Mouse (Mus musculus): ENCODE results near the gene Fibin. TPM values are rescaled to one million over a fixed set of nuclear protein-coding genes. Genes with fewer than 3 reads are reported as not detected.

Gene Fibin
- polyA plus RNA-seq, 1 experiment = 5.9 TPM

DNA sequence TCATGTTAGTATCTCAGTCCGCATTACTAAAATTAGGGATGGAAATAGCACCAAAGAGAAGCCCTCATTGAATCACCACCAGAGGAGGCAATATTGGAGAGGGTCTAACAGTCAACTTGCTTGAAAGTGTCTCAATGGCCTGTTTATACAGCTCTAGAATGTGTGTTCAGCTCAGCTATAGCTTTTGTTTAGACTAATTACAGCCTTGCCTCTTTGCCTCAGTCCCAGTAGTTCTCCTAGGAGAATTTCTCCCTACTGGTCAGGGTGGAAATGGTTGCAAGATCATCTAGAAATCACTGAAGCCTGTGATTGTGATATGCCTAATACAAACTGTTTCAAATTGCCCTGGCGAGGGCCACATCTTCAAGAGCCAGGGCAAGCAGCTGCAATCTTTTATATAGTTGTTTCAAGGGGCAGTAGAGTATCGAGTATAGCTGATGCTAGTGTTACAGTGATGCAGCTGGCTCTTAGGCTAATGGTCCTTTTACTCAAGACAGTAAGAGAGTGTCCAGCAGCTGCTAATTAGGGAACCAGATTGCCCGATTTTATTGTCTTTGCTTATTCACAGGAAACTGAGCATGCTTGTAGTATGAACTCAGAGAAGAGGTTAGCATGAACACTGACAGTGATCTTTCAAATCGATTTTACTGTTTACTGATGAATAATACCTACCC lies 27.9 kb upstream of the Fibin start:
- Histone ChIP-seq H3ac (ENCODE audit: control insufficient read depth, insufficient read length) (no peak overlapping the region), H3K36me3 (ENCODE audit: control insufficient read depth, insufficient read depth) (no peaks in the 10 kb centered on the region), H3K79me2 (ENCODE audit: control insufficient read depth, insufficient read depth) (no peaks in the 10 kb centered on the region), H3K4me3 (no peak overlapping the region), H3K4me2 (ENCODE audit: low read depth) (no peak overlapping the region), H3K27me3 (ENCODE audit: control insufficient read depth, insufficient read depth, insufficient read length) (peaks cover 3% of the 10 kb centered on the region)
- TF ChIP-seq POLR2A (IDR thresholded peaks at IDR 0.05; ENCODE audit: insufficient read length, low read depth) (no peak), MAX (IDR thresholded peaks at IDR 0.05; ENCODE audit: low read depth) (no peak), E2F4 (IDR thresholded peaks at IDR 0.05; ENCODE audit: insufficient read depth) (no peak), TCF12 (IDR thresholded peaks at IDR 0.05; ENCODE audit: insufficient read depth, poor library complexity, severe bottlenecking) (no peak), SRF (IDR thresholded peaks at IDR 0.05; ENCODE audit: control insufficient read depth, insufficient read length, low read depth) (no peak), REST (IDR thresholded peaks at IDR 0.05; ENCODE audit: insufficient read depth, insufficient read length) (no peak), MYOG (IDR thresholded peaks at IDR 0.05; ENCODE audit: control insufficient read depth in 1 of 3, insufficient read depth in 1 of 3, insufficient read length in 2 of 3, low read depth in 2 of 3) (no peak), POLR2AphosphoS2 (IDR thresholded peaks at IDR 0.05; ENCODE audit: insufficient read length, low read depth) (no peak), CEBPB (IDR thresholded peaks at IDR 0.05; ENCODE audit: insufficient read depth, poor library complexity, severe bottlenecking) (no peak), TCF3 (IDR thresholded peaks at IDR 0.05; ENCODE audit: insufficient read length, low read depth) (no peak), MYOD1 (IDR thresholded peaks at IDR 0.05; ENCODE audit: control insufficient read depth in 1 of 3, insufficient read length in 2 of 3, low read depth in 2 of 3) (no peak), USF1 (IDR thresholded peaks at IDR 0.05; ENCODE audit: low read depth) (no peak)

DNA sequence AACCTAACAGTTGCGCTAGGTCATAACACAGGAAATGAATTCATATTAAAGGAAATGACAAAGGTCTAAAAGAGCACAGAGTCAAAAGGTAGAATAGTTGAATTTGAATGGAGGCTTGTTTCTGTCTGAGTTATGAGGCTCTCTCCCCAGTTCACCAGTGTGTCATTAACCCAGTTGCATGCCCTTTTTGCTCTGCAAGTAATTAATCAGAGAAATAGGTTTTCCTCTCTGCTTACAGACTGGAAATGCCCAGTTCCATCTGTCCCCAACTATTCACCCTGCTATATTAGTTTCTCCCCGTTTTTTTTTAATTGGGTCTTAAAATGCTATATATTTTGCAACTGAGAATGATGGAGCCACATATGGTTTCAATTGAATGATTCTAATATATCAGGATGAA lies 16.8 kb upstream of the Fibin start:
- TF ChIP-seq SRF (IDR thresholded peaks at IDR 0.05; ENCODE audit: control insufficient read depth, insufficient read length, low read depth) (no peak), REST (IDR thresholded peaks at IDR 0.05; ENCODE audit: insufficient read depth, insufficient read length) (no peak), TCF12 (IDR thresholded peaks at IDR 0.05; ENCODE audit: insufficient read depth, poor library complexity, severe bottlenecking) (no peak), USF1 (IDR thresholded peaks at IDR 0.05; ENCODE audit: low read depth) (no peak), E2F4 (IDR thresholded peaks at IDR 0.05; ENCODE audit: insufficient read depth) (no peak), MYOD1 (IDR thresholded peaks at IDR 0.05; ENCODE audit: control insufficient read depth in 1 of 3, insufficient read length in 2 of 3, low read depth in 2 of 3) (no peak), MAX (IDR thresholded peaks at IDR 0.05; ENCODE audit: low read depth) (no peak), MYOG (IDR thresholded peaks at IDR 0.05; ENCODE audit: control insufficient read depth in 1 of 3, insufficient read depth in 1 of 3, insufficient read length in 2 of 3, low read depth in 2 of 3) (no peak)
- Histone ChIP-seq H3ac (ENCODE audit: control insufficient read depth, insufficient read length) (no peak overlapping the region), H3K36me3 (ENCODE audit: control insufficient read depth, insufficient read depth) (no peaks in the 10 kb centered on the region), H3K27me3 (ENCODE audit: control insufficient read depth, insufficient read depth, insufficient read length) (no peaks in the 10 kb centered on the region), H3K4me2 (ENCODE audit: low read depth) (no peak overlapping the region), H3K4me3 (no peak overlapping the region), H3K79me2 (ENCODE audit: control insufficient read depth, insufficient read depth) (no peaks in the 10 kb centered on the region)

DNA sequence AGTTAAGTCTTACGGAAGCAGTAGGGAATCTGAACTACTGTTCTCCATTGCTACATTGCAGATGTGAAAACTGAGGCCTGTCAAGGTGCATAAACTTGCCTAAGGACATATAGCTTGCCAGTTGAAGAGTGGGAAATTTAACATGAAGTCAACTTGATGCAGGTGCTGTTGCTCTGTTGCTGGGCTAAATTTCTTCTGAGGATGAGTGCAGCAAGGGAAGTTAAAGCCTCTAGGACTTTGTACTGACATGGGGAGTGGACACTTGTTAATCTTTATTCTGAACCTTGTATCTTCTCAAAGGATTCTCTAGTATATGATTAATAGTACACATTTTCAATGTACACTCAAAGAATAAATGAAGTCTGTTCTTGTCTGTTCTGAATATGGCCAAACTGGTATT lies 13.7 kb upstream of the Fibin start:
- Histone ChIP-seq H3K4me2 (ENCODE audit: low read depth) (no peak overlapping the region), H3K4me3 (no peak overlapping the region), H3ac (ENCODE audit: control insufficient read depth, insufficient read length) (no peak overlapping the region), H3K79me2 (ENCODE audit: control insufficient read depth, insufficient read depth) (no peaks in the 10 kb centered on the region), H3K36me3 (ENCODE audit: control insufficient read depth, insufficient read depth) (no peaks in the 10 kb centered on the region), H3K27me3 (ENCODE audit: control insufficient read depth, insufficient read depth, insufficient read length) (no peaks in the 10 kb centered on the region)
- TF ChIP-seq CEBPB (IDR thresholded peaks at IDR 0.05; ENCODE audit: insufficient read depth, poor library complexity, severe bottlenecking) (no peak), MYOD1 (IDR thresholded peaks at IDR 0.05; ENCODE audit: control insufficient read depth in 1 of 3, insufficient read length in 2 of 3, low read depth in 2 of 3) (no peak), MAX (IDR thresholded peaks at IDR 0.05; ENCODE audit: low read depth) (no peak), POLR2AphosphoS2 (IDR thresholded peaks at IDR 0.05; ENCODE audit: insufficient read length, low read depth) (no peak), USF1 (IDR thresholded peaks at IDR 0.05; ENCODE audit: low read depth) (no peak), TCF12 (IDR thresholded peaks at IDR 0.05; ENCODE audit: insufficient read depth, poor library complexity, severe bottlenecking) (no peak), E2F4 (IDR thresholded peaks at IDR 0.05; ENCODE audit: insufficient read depth) (no peak), REST (IDR thresholded peaks at IDR 0.05; ENCODE audit: insufficient read depth, insufficient read length) (no peak), SRF (IDR thresholded peaks at IDR 0.05; ENCODE audit: control insufficient read depth, insufficient read length, low read depth) (no peak), TCF3 (IDR thresholded peaks at IDR 0.05; ENCODE audit: insufficient read length, low read depth) (no peak), MYOG (IDR thresholded peaks at IDR 0.05; ENCODE audit: control insufficient read depth in 1 of 3, insufficient read depth in 1 of 3, insufficient read length in 2 of 3, low read depth in 2 of 3) (no peak), POLR2A (IDR thresholded peaks at IDR 0.05; ENCODE audit: insufficient read length, low read depth) (no peak)

DNA sequence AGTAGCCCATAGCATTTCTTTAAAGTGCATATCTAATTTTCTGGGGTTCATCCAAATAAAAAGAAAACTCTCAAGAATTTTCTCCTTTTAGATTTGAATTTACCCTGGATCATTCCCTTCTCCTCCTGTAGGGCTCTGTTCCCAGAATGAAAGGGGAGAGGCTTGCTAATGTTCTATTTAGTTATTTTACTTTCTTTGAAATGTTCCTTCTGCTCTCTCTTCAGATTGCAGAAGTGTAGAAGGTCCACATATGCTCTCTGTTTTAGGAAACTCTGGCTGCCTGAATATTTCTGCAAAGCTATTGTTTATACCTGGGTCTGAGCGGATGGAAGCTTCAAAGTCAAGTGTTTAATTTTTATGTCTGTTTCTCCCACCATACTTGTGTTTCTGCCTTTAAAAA lies 12.5 kb upstream of the Fibin start:
- no peaks in the 10 kb centered on the region for H3K36me3 ChIP-seq (ENCODE audit: control insufficient read depth, insufficient read depth)
- TF ChIP-seq REST (IDR thresholded peaks at IDR 0.05; ENCODE audit: insufficient read depth, insufficient read length) (no peak), POLR2AphosphoS2 (IDR thresholded peaks at IDR 0.05; ENCODE audit: insufficient read length, low read depth) (no peak), POLR2A (IDR thresholded peaks at IDR 0.05; ENCODE audit: insufficient read length, low read depth) (no peak), USF1 (IDR thresholded peaks at IDR 0.05; ENCODE audit: low read depth) (no peak), TCF12 (IDR thresholded peaks at IDR 0.05; ENCODE audit: insufficient read depth, poor library complexity, severe bottlenecking) (no peak), TCF3 (IDR thresholded peaks at IDR 0.05; ENCODE audit: insufficient read length, low read depth) (no peak), SRF (IDR thresholded peaks at IDR 0.05; ENCODE audit: control insufficient read depth, insufficient read length, low read depth) (no peak), E2F4 (IDR thresholded peaks at IDR 0.05; ENCODE audit: insufficient read depth) (no peak), MAX (IDR thresholded peaks at IDR 0.05; ENCODE audit: low read depth) (no peak), MYOG (IDR thresholded peaks at IDR 0.05; ENCODE audit: control insufficient read depth in 1 of 3, insufficient read depth in 1 of 3, insufficient read length in 2 of 3, low read depth in 2 of 3) (no peak), CEBPB (IDR thresholded peaks at IDR 0.05; ENCODE audit: insufficient read depth, poor library complexity, severe bottlenecking) (no peak), MYOD1 (IDR thresholded peaks at IDR 0.05; ENCODE audit: control insufficient read depth in 1 of 3, insufficient read length in 2 of 3, low read depth in 2 of 3) (no peak)
- no peak overlapping the region for H3ac ChIP-seq (ENCODE audit: control insufficient read depth, insufficient read length)
- no peak overlapping the region for H3K4me2 ChIP-seq (ENCODE audit: low read depth)
- no peak overlapping the region for H3K4me3 ChIP-seq
- no peaks in the 10 kb centered on the region for H3K79me2 ChIP-seq (ENCODE audit: control insufficient read depth, insufficient read depth)
- no peaks in the 10 kb centered on the region for H3K27me3 ChIP-seq (ENCODE audit: control insufficient read depth, insufficient read depth, insufficient read length)
